Mouse (Mus musculus) left cerebral cortex, postnatal 14 days (tissue): ENCODE measurements around the gene Lonp1. TPM values are rescaled to one million over a fixed set of nuclear protein-coding genes. Genes with fewer than 3 reads are reported as not detected.

Experiments used
- total RNA-seq, 2 experiments: library from RNA; stranded (reverse); gene quantifications; 2 replicates each; pipeline ENCODE4 v1.2.3; 2021

Gene Lonp1
- total RNA-seq, 2 experiments from 2014 or later = 65.6 to 66.7 TPM

Other genes with a start within 250 kb of the Lonp1 start
- gene Ptprs, start 150.4 kb downstream of the Lonp1 start, total RNA-seq = 100 to 1,000 TPM; 644 to 661 TPM
- not detected for gene Znrf4, start 114.5 kb downstream of the Lonp1 start, total RNA-seq
- gene Gm20219, start 72.5 kb downstream of the Lonp1 start, total RNA-seq = 1 to 10 TPM; 1.1 to 1.8 TPM
- 100 to 1,000 TPM; 100 to 111 TPM for gene Safb2, start 42.3 kb downstream of the Lonp1 start, total RNA-seq
- 100 to 1,000 TPM; 136 to 137 TPM for gene Safb, start 42.1 kb downstream of the Lonp1 start, total RNA-seq
- gene 2410015M20Rik, start 17.1 kb downstream of the Lonp1 start, total RNA-seq = 100 to 1,000 TPM; 168 to 176 TPM
- gene Rpl36, start 13.5 kb downstream of the Lonp1 start, total RNA-seq = 100 to 1,000 TPM; 342 to 390 TPM
- under 1 TPM; 0.49 to 0.62 TPM for gene Catsperd, start 1.3 kb upstream of the Lonp1 start, total RNA-seq
- gene Ranbp3, start 46.4 kb upstream of the Lonp1 start, total RNA-seq = 10 to 100 TPM; 87.2 to 92.9 TPM
- 100 to 1,000 TPM; 227 to 229 TPM for gene Ndufa11, start 90.9 kb upstream of the Lonp1 start, total RNA-seq
- 1 to 10 TPM; 7.8 to 8.0 TPM for gene Vmac, start 91.1 kb upstream of the Lonp1 start, total RNA-seq
- gene Nrtn, start 130.6 kb upstream of the Lonp1 start, total RNA-seq = 1 to 10 TPM; 2.6 to 4.5 TPM
- 10 to 100 TPM; 66.2 to 75.0 TPM for gene Dus3l, start 137.9 kb upstream of the Lonp1 start, total RNA-seq
- gene Prr22, start 143.4 kb upstream of the Lonp1 start, total RNA-seq = under 1 TPM; 0.51 to 0.94 TPM
- gene Rfx2, start 204.1 kb upstream of the Lonp1 start, total RNA-seq = 1 to 10 TPM; 2.1 to 2.4 TPM
- not detected for gene Acsbg2, start 247.6 kb upstream of the Lonp1 start, total RNA-seq
- under 1 TPM in 1 of 2 experiments, not detected in 1; 0.18 TPM for gene 1700061G19Rik, start 248.6 kb upstream of the Lonp1 start, total RNA-seq